Comparison of ENCODE assay signal across 8 mouse cellular contexts in the genomic region with DNA sequence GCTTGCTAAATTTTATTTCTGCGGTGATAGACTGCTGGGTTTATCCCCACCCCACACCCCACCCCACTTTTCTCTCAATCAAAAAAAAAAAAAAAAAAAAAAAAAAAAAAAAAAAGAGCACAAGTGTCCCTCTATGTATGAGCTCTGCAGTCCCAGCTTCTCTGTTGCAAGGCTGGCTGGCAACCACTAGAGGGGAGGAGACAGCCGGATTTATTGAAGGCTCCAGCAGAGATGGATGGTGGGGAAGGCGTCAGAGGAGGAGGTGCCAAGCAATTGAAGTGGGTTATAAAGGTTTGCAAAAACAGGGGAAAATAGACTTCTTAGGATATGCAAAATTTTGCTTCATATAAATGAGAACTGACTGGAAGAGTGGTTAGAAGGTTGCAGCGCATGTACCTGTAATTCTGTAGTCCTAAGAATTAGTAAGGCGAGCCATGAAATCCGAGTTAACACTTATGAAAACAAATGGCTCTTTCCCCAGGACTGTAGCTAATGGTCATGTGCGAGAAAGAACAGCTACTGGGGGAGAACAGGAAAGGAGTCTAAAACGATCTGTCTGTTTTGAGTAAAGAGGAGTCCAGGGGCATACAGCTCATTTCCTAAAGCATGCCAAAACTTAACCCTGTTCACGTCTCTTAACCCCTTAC.
DNase-seq lines count a peak whose midpoint lies in the region; ATAC-seq and TF ChIP-seq lines count a peak whose summit lies in the region.

No protein-coding gene starts in this region.

- no peaks in the 10 kb centered on the region for H3K4me1 ChIP-seq in ES-E14 (ENCODE audit: control insufficient read depth in 2 of 2, insufficient read depth in 2 of 2, low read length in 2 of 2, poor library complexity in 1 of 2)
- H3K4me1 ChIP-seq in forebrain, embryonic 10.5 days = peaks cover 61% of the 10 kb centered on the region
- peaks cover 19% of the 10 kb centered on the region for H3K4me1 ChIP-seq in hindbrain, embryonic 15.5 days (replicated peaks)
- H3K4me1 ChIP-seq in midbrain, embryonic 11.5 days (ENCODE audit: control insufficient read depth, insufficient read depth, low read length) = peaks cover 35% of the 10 kb centered on the region
- H3K4me1 ChIP-seq in stomach, postnatal 0 days (replicated peaks; ENCODE audit: control insufficient read depth, insufficient read depth) = no peaks in the 10 kb centered on the region

- H3K4me3 ChIP-seq in ES-E14 (ENCODE audit: insufficient read depth in 1 of 2, low read depth in 1 of 2, low read length in 2 of 2, poor library complexity in 1 of 2, severe bottlenecking in 1 of 2) = no peak overlapping the region
- peak overlapping the region; percentile 6; the same call in 1 of the 2 replicates for H3K4me3 ChIP-seq in forebrain, embryonic 10.5 days
- peak overlapping the region; percentile 28 for H3K4me3 ChIP-seq in hindbrain, embryonic 15.5 days
- no peak overlapping the region for H3K4me3 ChIP-seq in midbrain, embryonic 11.5 days (ENCODE audit: low read depth, low read length)
- H3K4me3 ChIP-seq in stomach, postnatal 0 days (ENCODE audit: low read depth, low read length) = no peak overlapping the region

- peaks cover 4% of the 10 kb centered on the region; the same call in 1 of the 2 replicates for H3K27me3 ChIP-seq in forebrain, embryonic 10.5 days (ENCODE audit: poor library complexity, severe bottlenecking)
- H3K27me3 ChIP-seq in hindbrain, embryonic 15.5 days = no peaks in the 10 kb centered on the region
- no peaks in the 10 kb centered on the region for H3K27me3 ChIP-seq in midbrain, embryonic 11.5 days (ENCODE audit: control insufficient read depth, insufficient read depth, low read length)
- no peaks in the 10 kb centered on the region for H3K27me3 ChIP-seq in stomach, postnatal 0 days (ENCODE audit: control insufficient read depth, insufficient read depth, low read length)

- peak; percentile 92 for TF ChIP-seq CTCF in brain, embryonic 14.5 days (IDR thresholded peaks at IDR 0.05; ENCODE audit: borderline replicate concordance, extremely low read depth, insufficient read depth, insufficient read length)
- peak; percentile 81 for TF ChIP-seq CTCF in stomach, postnatal 0 days (IDR thresholded peaks at IDR 0.05; ENCODE audit: low read depth)

- 16% methylated on average over 9 of the region's 9 CpGs for WGBS in forebrain, embryonic 10.5 days
- 12% methylated on average over 9 of the region's 9 CpGs for WGBS in hindbrain, embryonic 15.5 days
- 13% methylated on average over 9 of the region's 9 CpGs for WGBS in midbrain, embryonic 11.5 days
- 9% methylated on average over 9 of the region's 9 CpGs for WGBS in stomach, postnatal 0 days

- H3K27ac ChIP-seq in ES-E14 (ENCODE audit: insufficient read depth, low read depth, low read length, poor library complexity, severe bottlenecking) = no peak overlapping the region
- H3K27ac ChIP-seq in forebrain, embryonic 10.5 days = peak overlapping the region; percentile 66
- H3K27ac ChIP-seq in hindbrain, embryonic 15.5 days (replicated peaks) = peak overlapping the region; percentile 45
- no peak overlapping the region; the same call in 1 of the 2 replicates for H3K27ac ChIP-seq in midbrain, embryonic 11.5 days (ENCODE audit: low read depth, low read length)
- H3K27ac ChIP-seq in stomach, postnatal 0 days (replicated peaks) = no peak overlapping the region

- TF ChIP-seq POLR2A in brain, embryonic 14.5 days (IDR thresholded peaks at IDR 0.05; ENCODE audit: borderline replicate concordance, extremely low read depth, insufficient read depth, insufficient read length, poor library complexity, severe bottlenecking) = no peak

- peak; percentile 34 for DNase-seq in ES-E14 (ENCODE audit: low read depth, low spot score)
- DNase-seq in brain, embryonic 14.5 days (ENCODE audit: low read depth) = peak; percentile 97
- peak; percentile 64 for DNase-seq in forebrain, embryonic 10.5 days (ENCODE audit: extremely low spot score, low spot score)
- peak; percentile 17 to 44 for DNase-seq in layer of hippocampus, postnatal 25 days (ENCODE audit: extremely low spot score in 1 of 2, low spot score in 1 of 2)
- peak; percentile 97 for DNase-seq in midbrain, embryonic 11.5 days (ENCODE audit: low spot score, missing footprints)
- DNase-seq in stomach, postnatal 0 days (ENCODE audit: low spot score) = peak; percentile 52
- no peak for DNase-seq in spleen, adult 12 weeks (ENCODE audit: low spot score)

- H3K9ac ChIP-seq in ES-E14 (ENCODE audit: insufficient read depth, low read depth, low read length, poor library complexity, severe bottlenecking) = no peak overlapping the region
- no peak overlapping the region for H3K9ac ChIP-seq in hindbrain, embryonic 15.5 days
- H3K9ac ChIP-seq in midbrain, embryonic 11.5 days (ENCODE audit: low read length) = peak overlapping the region; percentile 24; the same call in 1 of the 2 replicates
- H3K9ac ChIP-seq in stomach, postnatal 0 days (ENCODE audit: low read length) = no peak overlapping the region

- in situ Hi-C loops in ES-E14 (cut with MboI; ENCODE audit: low sequenced_read_pairs in 2 of 2, unreplicated experiment in 2 of 2) = no loop called here

- peak overlapping the region; percentile 53 for H3K4me2 ChIP-seq in hindbrain, embryonic 15.5 days
- peak overlapping the region; percentile 28 for H3K4me2 ChIP-seq in midbrain, embryonic 11.5 days
- H3K4me2 ChIP-seq in stomach, postnatal 0 days (replicated peaks; ENCODE audit: low read depth) = 0 out of 2 replicates have a peak overlapping the region, but pooled peaks have one; percentile 29

- no peaks in the 10 kb centered on the region for H3K9me3 ChIP-seq in ES-E14 (ENCODE audit: control insufficient read depth, insufficient read depth, low read depth, low read length)
- no peaks in the 10 kb centered on the region for H3K9me3 ChIP-seq in forebrain, embryonic 10.5 days
- H3K9me3 ChIP-seq in hindbrain, embryonic 15.5 days = no peaks in the 10 kb centered on the region
- no peaks in the 10 kb centered on the region for H3K9me3 ChIP-seq in midbrain, embryonic 11.5 days (ENCODE audit: control insufficient read depth, low read length)
- no peaks in the 10 kb centered on the region for H3K9me3 ChIP-seq in stomach, postnatal 0 days (ENCODE audit: control insufficient read depth, low read length)

- peak; percentile 93 for ATAC-seq in hindbrain, embryonic 15.5 days (ENCODE audit: low FRiP score, low read depth)
- peak; percentile 74 for ATAC-seq in midbrain, embryonic 11.5 days (ENCODE audit: low FRiP score)
- ATAC-seq in stomach, postnatal 0 days (ENCODE audit: low FRiP score, low TSS enrichment) = 0 out of 2 replicates have a peak, but pooled peaks have one; percentile 57

- TF ChIP-seq EP300 in stomach, postnatal 0 days (optimal IDR thresholded peaks at IDR 0.05) = no peak

- no peaks in the 10 kb centered on the region for H3K36me3 ChIP-seq in ES-E14 (ENCODE audit: control insufficient read depth, insufficient read depth, low read length, poor library complexity, severe bottlenecking)
- no peaks in the 10 kb centered on the region for H3K36me3 ChIP-seq in forebrain, embryonic 10.5 days (replicated peaks)
- no peaks in the 10 kb centered on the region for H3K36me3 ChIP-seq in hindbrain, embryonic 15.5 days
- no peaks in the 10 kb centered on the region for H3K36me3 ChIP-seq in midbrain, embryonic 11.5 days (ENCODE audit: control insufficient read depth, insufficient read depth, low read length)
- no peaks in the 10 kb centered on the region for H3K36me3 ChIP-seq in stomach, postnatal 0 days (ENCODE audit: control insufficient read depth, insufficient read depth, low read length)

TF ChIP-seq in ES-E14, 5 proteins besides CTCF, POLR2A, EP300 and RAD21:
- TF ChIP-seq HCFC1 (IDR thresholded peaks at IDR 0.05; ENCODE audit: borderline replicate concordance, insufficient read depth, low read length) (no peak), CHD2 (IDR thresholded peaks at IDR 0.05; ENCODE audit: low read depth, low read length) (no peak), MAFK (IDR thresholded peaks at IDR 0.05; ENCODE audit: insufficient read depth, low read depth, low read length) (no peak), ZC3H11A (IDR thresholded peaks at IDR 0.05; ENCODE audit: borderline replicate concordance, low read depth, low read length) (peak; percentile 45; the same call in 1 of the 2 replicates), ZNF384 (IDR thresholded peaks at IDR 0.05; ENCODE audit: low read depth, low read length) (peak; percentile 92)

Comparison
In these comparisons a context has a peak if more than half of its experiments do, and no peak if none do; other contexts are left out.
1. H3K27ac ChIP-seq: peak in forebrain, embryonic 10.5 days (single experiment) and hindbrain, embryonic 15.5 days (single experiment); none in ES-E14 (single experiment), midbrain, embryonic 11.5 days (single experiment) and stomach, postnatal 0 days (single experiment).
2. H3K4me3 ChIP-seq: peak in forebrain, embryonic 10.5 days (single experiment) and hindbrain, embryonic 15.5 days (single experiment); none in ES-E14 (0 of 2), midbrain, embryonic 11.5 days (single experiment) and stomach, postnatal 0 days (single experiment).
3. Peak in every context shown above with its lines, with median percentiles within 50 percentile points of each other: ATAC-seq and H3K4me2 ChIP-seq.